Mouse (Mus musculus): ENCODE results near the gene Tmem203.

DNA sequence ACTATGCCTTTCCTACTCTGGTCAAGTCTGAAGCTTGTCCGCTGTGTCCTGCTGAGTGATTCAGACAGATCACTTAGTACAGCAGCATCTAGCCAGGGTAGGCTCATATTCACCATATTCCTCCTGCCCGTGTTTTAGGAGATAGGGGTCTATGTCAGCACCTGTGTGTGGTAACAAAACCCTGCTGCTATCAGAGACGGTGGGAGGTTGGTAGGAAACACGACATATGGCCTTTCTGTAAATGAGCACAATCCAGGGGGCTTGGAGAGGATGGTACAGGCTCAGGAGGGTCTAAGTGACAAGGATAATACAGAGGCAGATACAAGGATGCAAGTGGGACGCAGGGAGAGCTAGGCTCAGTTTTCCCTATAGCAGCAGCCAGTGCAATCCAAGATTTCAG lies 25.7 kb upstream of the Tmem203 start:
- TF ChIP-seq CTCF (conservative IDR thresholded peaks at IDR 0.05; ENCODE audit: low read length) (no peak), NANOG (IDR thresholded peaks at IDR 0.05; ENCODE audit: borderline replicate concordance, low read length) (no peak)

All from E14TG2a.4 (cell line).